In the genomic region with DNA sequence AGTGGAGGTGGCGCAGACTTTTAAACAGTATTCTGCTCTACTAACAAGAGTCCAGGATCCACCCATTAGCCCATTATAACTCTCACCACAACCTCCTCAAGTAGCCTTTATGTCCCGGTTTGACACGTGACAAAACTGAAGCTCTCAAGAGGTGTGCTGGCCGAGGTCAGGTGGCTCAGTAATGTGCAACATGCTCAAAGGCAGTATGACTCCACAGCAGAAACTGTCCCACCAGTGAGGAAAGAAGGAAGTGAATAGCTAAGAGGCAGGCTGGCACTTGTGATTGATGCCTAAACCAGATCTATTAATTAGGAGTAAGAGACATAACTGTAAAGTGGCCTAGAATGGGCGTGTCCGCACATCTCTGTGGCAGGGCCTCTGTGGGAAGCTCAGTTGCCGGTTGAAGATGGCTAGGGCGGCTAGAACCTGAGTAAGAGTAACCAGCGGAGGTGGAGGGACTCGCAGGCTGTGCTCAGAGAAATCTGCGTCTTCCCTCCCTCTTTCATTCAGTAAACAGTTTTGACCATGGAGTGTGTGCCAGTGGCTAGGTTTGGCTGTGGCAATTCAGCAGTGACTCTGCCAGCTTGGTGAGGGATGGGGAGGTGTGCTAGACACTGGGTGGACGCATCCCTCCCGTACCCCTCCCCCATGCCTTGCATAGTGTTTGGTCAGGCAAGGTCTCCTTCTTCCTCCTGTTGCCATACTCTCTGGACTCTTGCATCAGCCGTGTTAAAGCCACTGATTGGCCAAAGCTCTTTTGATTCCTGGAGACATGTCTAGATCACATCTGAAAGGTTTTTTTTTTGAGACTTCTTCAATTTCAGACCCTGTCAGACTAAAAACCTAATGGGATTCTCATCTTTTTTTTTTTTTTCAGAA, we compare ENCODE assay signal across 8 mouse cellular contexts. TPM values are rescaled to one million over a fixed set of nuclear protein-coding genes. Genes with fewer than 3 reads are reported as not detected.
DNase-seq lines count a peak whose midpoint lies in the region; ATAC-seq and TF ChIP-seq lines count a peak whose summit lies in the region.

No protein-coding gene starts in this region.

- no peak for TF ChIP-seq CTCF in kidney, postnatal 0 days (IDR thresholded peaks at IDR 0.05; ENCODE audit: low read depth)

- no peak overlapping the region for H3K4me3 ChIP-seq in kidney, postnatal 0 days (replicated peaks; ENCODE audit: low read depth, low read length)
- H3K4me3 ChIP-seq in neural tube, embryonic 13.5 days: no peak overlapping the region

- H3K4me1 ChIP-seq in kidney, postnatal 0 days (replicated peaks; ENCODE audit: insufficient read depth, low read length): peaks cover 5% of the 10 kb centered on the region; the same call in 1 of the 2 replicates
- H3K4me1 ChIP-seq in neural tube, embryonic 13.5 days (replicated peaks): peaks cover 22% of the 10 kb centered on the region

- H3K9me3 ChIP-seq in kidney, postnatal 0 days (replicated peaks; ENCODE audit: low read length): no peaks in the 10 kb centered on the region
- no peaks in the 10 kb centered on the region for H3K9me3 ChIP-seq in neural tube, embryonic 13.5 days

- WGBS in kidney, postnatal 0 days: 37% methylated on average over 14 of the region's 14 CpGs
- 28% methylated on average over 14 of the region's 14 CpGs for WGBS in neural tube, embryonic 13.5 days

- no peak for DNase-seq in kidney, postnatal 0 days (ENCODE audit: low spot score)
- no peak for DNase-seq in kidney, postnatal 25 days
- peak; percentile 45 for DNase-seq in WW6 (ENCODE audit: low read depth, low spot score)
- no peak for DNase-seq in T-cell, adult 2 months (ENCODE audit: low spot score)
- DNase-seq in urinary bladder, postnatal 10 days (ENCODE audit: low spot score): no peak

- H3K9ac ChIP-seq in kidney, postnatal 0 days (ENCODE audit: low read depth, low read length): 0 out of 2 replicates have a peak overlapping the region, but pooled peaks have one; percentile 8
- H3K9ac ChIP-seq in neural tube, embryonic 13.5 days: peak overlapping the region; percentile 26; the same call in 1 of the 2 replicates

- no peaks in the 10 kb centered on the region for H3K36me3 ChIP-seq in kidney, postnatal 0 days (ENCODE audit: insufficient read depth, low read length)
- H3K36me3 ChIP-seq in neural tube, embryonic 13.5 days: no peaks in the 10 kb centered on the region

- H3K27me3 ChIP-seq in kidney, postnatal 0 days (ENCODE audit: insufficient read depth, low read length): no peaks in the 10 kb centered on the region
- peaks cover 14% of the 10 kb centered on the region for H3K27me3 ChIP-seq in neural tube, embryonic 13.5 days

- peak overlapping the region; percentile 3; the same call in 1 of the 2 replicates for H3K27ac ChIP-seq in kidney, postnatal 0 days
- H3K27ac ChIP-seq in neural tube, embryonic 13.5 days (replicated peaks): no peak overlapping the region

- no peak for ATAC-seq in kidney, postnatal 0 days (replicated peaks; ENCODE audit: low FRiP score, low read depth)
- ATAC-seq in granulocyte monocyte progenitor cell, adult 5-6 weeks (replicated peaks; ENCODE audit: poor library complexity, severe bottlenecking): peak; percentile 12
- ATAC-seq in neural tube, embryonic 13.5 days (ENCODE audit: low read depth): no peak
- no peak for ATAC-seq in megakaryocyte progenitor cell, adult 5-6 weeks (replicated peaks; ENCODE audit: poor library complexity)

- H3K4me2 ChIP-seq in kidney, postnatal 0 days (ENCODE audit: low read length): peak overlapping the region; percentile 10; the same call in 1 of the 2 replicates
- H3K4me2 ChIP-seq in neural tube, embryonic 13.5 days: peak overlapping the region; percentile 91; the same call in 1 of the 2 replicates

RNA-seq across cellular contexts. Expression of a gene that starts 3.3 kb away (rescaled TPM):
- 18.1 and 20.1 TPM in 2 replicates for polyA plus RNA-seq in kidney, postnatal 0 days (2015; fragmentation: Nextera tagmentation; extraction: Ambion mirVana)
- total RNA-seq in granulocyte monocyte progenitor cell, adult 5-6 weeks (2014; fragmentation: Nextera tagmentation): 3.4 and 3.9 TPM in 2 replicates
- 2.1 and 2.9 TPM in 2 replicates for total RNA-seq in granulocyte monocyte progenitor cell, adult 5-6 weeks (2017)
- polyA plus RNA-seq in neural tube, embryonic 13.5 days (2015; fragmentation: Nextera tagmentation; extraction: Ambion mirVana): 6.8 and 8.5 TPM in 2 replicates
- 2.4 and 3.4 TPM in 2 replicates for total RNA-seq in megakaryocyte progenitor cell, adult 5-6 weeks (2015)
- 2.6 and 3.0 TPM in 2 replicates for total RNA-seq in megakaryocyte progenitor cell, adult 5-6 weeks (2017)

RNA-seq across cellular contexts. Expression of a gene that starts 19.8 kb away (rescaled TPM):
- 1,652 and 1,801 TPM in 2 replicates for polyA plus RNA-seq in kidney, postnatal 0 days (2015; fragmentation: Nextera tagmentation; extraction: Ambion mirVana)
- total RNA-seq in granulocyte monocyte progenitor cell, adult 5-6 weeks (2014; fragmentation: Nextera tagmentation): 781 and 857 TPM in 2 replicates
- 1,252 and 1,475 TPM in 2 replicates for total RNA-seq in granulocyte monocyte progenitor cell, adult 5-6 weeks (2017)
- 1,393 and 1,600 TPM in 2 replicates for polyA plus RNA-seq in neural tube, embryonic 13.5 days (2015; fragmentation: Nextera tagmentation; extraction: Ambion mirVana)
- 678 and 715 TPM in 2 replicates for total RNA-seq in megakaryocyte progenitor cell, adult 5-6 weeks (2015)
- 1,407 and 1,519 TPM in 2 replicates for total RNA-seq in megakaryocyte progenitor cell, adult 5-6 weeks (2017)

RNA-seq across cellular contexts. Expression of a gene that starts 21.7 kb away (rescaled TPM):
- polyA plus RNA-seq in kidney, postnatal 0 days (2015; fragmentation: Nextera tagmentation; extraction: Ambion mirVana): 162 and 170 TPM in 2 replicates
- total RNA-seq in granulocyte monocyte progenitor cell, adult 5-6 weeks (2014; fragmentation: Nextera tagmentation): 136 and 140 TPM in 2 replicates
- 369 and 376 TPM in 2 replicates for total RNA-seq in granulocyte monocyte progenitor cell, adult 5-6 weeks (2017)
- polyA plus RNA-seq in neural tube, embryonic 13.5 days (2015; fragmentation: Nextera tagmentation; extraction: Ambion mirVana): 150 and 158 TPM in 2 replicates
- 134 and 147 TPM in 2 replicates for total RNA-seq in megakaryocyte progenitor cell, adult 5-6 weeks (2015)
- total RNA-seq in megakaryocyte progenitor cell, adult 5-6 weeks (2017): 416 and 463 TPM in 2 replicates

RNA-seq across cellular contexts. Expression of a gene that starts 49.9 kb away (rescaled TPM):
- 20.9 and 22.1 TPM in 2 replicates for polyA plus RNA-seq in kidney, postnatal 0 days (2015; fragmentation: Nextera tagmentation; extraction: Ambion mirVana)
- 9.2 and 16.1 TPM in 2 replicates for total RNA-seq in granulocyte monocyte progenitor cell, adult 5-6 weeks (2014; fragmentation: Nextera tagmentation)
- 9.9 and 16.2 TPM in 2 replicates for total RNA-seq in granulocyte monocyte progenitor cell, adult 5-6 weeks (2017)
- polyA plus RNA-seq in neural tube, embryonic 13.5 days (2015; fragmentation: Nextera tagmentation; extraction: Ambion mirVana): 15.1 and 16.1 TPM in 2 replicates
- 11.1 and 18.4 TPM in 2 replicates for total RNA-seq in megakaryocyte progenitor cell, adult 5-6 weeks (2015)
- total RNA-seq in megakaryocyte progenitor cell, adult 5-6 weeks (2017): 10.9 and 16.9 TPM in 2 replicates

RNA-seq across cellular contexts. Expression of a gene that starts 50.2 kb away (rescaled TPM):
- 0.64 and 0.75 TPM in 2 replicates for polyA plus RNA-seq in kidney, postnatal 0 days (2015; fragmentation: Nextera tagmentation; extraction: Ambion mirVana)
- total RNA-seq in granulocyte monocyte progenitor cell, adult 5-6 weeks (2014; fragmentation: Nextera tagmentation): 2.4 TPM in 2 replicates
- total RNA-seq in granulocyte monocyte progenitor cell, adult 5-6 weeks (2017): 1.2 and 1.4 TPM in 2 replicates
- 0.80 TPM in 2 replicates for polyA plus RNA-seq in neural tube, embryonic 13.5 days (2015; fragmentation: Nextera tagmentation; extraction: Ambion mirVana)
- 1.1 and 1.3 TPM in 2 replicates for total RNA-seq in megakaryocyte progenitor cell, adult 5-6 weeks (2015)
- total RNA-seq in megakaryocyte progenitor cell, adult 5-6 weeks (2017): 2.5 and 2.9 TPM in 2 replicates
